Mouse (Mus musculus) hindbrain, embryonic 16.5 days (tissue): ENCODE data around the gene Col13a1. TPM values are rescaled to one million over a fixed set of nuclear protein-coding genes. Genes with fewer than 3 reads are reported as not detected.

Source experiments
- ATAC-seq: fragments of 200-750 bp; cut with Nextera tagmentation; 2 replicates; pipeline ENCODE4 v1.8.0; 2017; ENCODE audit warnings: moderate TSS enrichment, moderate library complexity
- H3K27ac ChIP-seq: fragments of 300-500 bp; sonication (generic); 2 replicates; pipeline ENCODE4 v1.5.1; 2014; ENCODE audit warnings: low read depth, mild to moderate bottlenecking, control low read depth, low read length, moderate library complexity
- H3K27me3 ChIP-seq: fragments of 300-500 bp; sonication (generic); replicated peaks from 2 replicates; pipeline ENCODE4 v1.6.1; 2014; ENCODE audit warnings: low read length; ENCODE audit not compliant: control insufficient read depth, insufficient read depth
- H3K36me3 ChIP-seq: fragments of 300-500 bp; sonication (generic); 2 replicates; pipeline ENCODE4 v1.6.1; 2014; ENCODE audit warnings: mild to moderate bottlenecking, low read length, moderate library complexity, mixed read lengths; ENCODE audit not compliant: control insufficient read depth, insufficient read depth
- H3K4me1 ChIP-seq: fragments of 300-500 bp; sonication (generic); 2 replicates; pipeline ENCODE4 v1.6.1; 2014; ENCODE audit warnings: low read depth, low read length; ENCODE audit not compliant: control insufficient read depth, insufficient read depth
- H3K4me2 ChIP-seq: fragments of 300-500 bp; sonication (generic); 2 replicates; pipeline ENCODE4 v1.6.1; 2014; ENCODE audit warnings: mild to moderate bottlenecking, low read length, control low read depth, moderate library complexity
- H3K4me3 ChIP-seq: fragments of 300-500 bp; sonication (generic); 2 replicates; pipeline ENCODE4 v1.5.1; 2014; ENCODE audit warnings: mild to moderate bottlenecking, low read length, control low read depth, moderate library complexity
- H3K9ac ChIP-seq: fragments of 300-500 bp; sonication (generic); 2 replicates; pipeline ENCODE4 v1.6.1; 2014; ENCODE audit warnings: low read depth, mild to moderate bottlenecking, control low read depth, low read length, moderate library complexity
- H3K9me3 ChIP-seq: fragments of 300-500 bp; sonication (generic); 2 replicates; pipeline ENCODE4 v1.6.1; 2014; ENCODE audit warnings: mild to moderate bottlenecking, low read length, moderate library complexity; ENCODE audit not compliant: control insufficient read depth
- WGBS: fragments of 180-500 bp; shearing (Covaris S2); extraction: QIAGEN DNeasy Blood & Tissue Kit; methylation state at CpG from one replicate; pipeline ENCODE4 v1.1.7; 2014; 5-methylcytosine and 5-hydroxymethylcytosine counted together
- polyA plus RNA-seq: library from polyadenylated mRNA; unstranded; fragments of >200 nt; fragmentation: Nextera tagmentation; extraction: Ambion mirVana; gene quantifications from 2 replicates; pipeline ENCODE4 v1.2.1, GENCODE M21; 2015

Col13a1 gene
- polyA plus RNA-seq, 1 experiment from 2014 or later = 2.4 TPM

DNA sequence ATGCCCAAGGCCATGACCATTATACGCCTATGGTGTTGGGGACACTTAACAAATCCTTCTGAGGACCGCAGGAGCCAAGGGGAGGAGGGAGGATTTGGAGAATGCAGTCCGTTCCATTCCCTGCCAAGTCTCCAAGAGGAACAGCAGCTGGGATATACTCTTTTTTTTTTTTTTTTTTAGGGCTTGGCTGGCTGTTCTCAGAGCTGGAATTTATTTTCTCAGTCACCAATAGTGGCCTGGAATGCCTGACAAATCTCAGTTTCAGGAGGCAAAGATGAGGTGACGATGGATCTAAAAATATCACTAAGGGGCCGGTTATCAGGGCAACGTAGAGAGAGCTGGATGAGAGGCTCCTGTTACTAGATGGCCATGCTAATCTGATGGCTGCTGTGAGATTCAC, 130.4 kb downstream of the Col13a1 start:
- ATAC-seq = no peak
- 80% methylated on average over 6 of the region's 6 CpGs for WGBS

DNA sequence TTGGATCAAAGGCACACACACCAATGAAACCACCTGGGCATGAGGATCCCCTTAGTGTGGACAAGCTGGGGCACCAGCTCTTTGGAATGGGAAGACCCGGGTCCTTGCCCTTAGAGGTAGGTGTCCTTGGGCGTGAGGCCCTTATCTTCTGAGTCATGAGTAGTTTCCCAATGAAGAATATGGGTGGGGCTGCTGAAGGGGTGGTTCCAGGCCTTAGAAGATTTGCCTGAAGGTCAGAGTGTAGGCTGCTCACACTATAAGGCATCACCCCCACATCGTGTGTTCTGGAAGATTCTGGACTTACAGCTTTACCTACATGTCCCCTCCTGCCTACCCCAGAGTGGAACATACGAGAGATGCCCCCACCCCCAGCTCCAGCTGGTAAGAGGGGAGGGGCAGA, 133.4 kb downstream of the Col13a1 start:
- Histone ChIP-seq H3K4me1 (no peaks in the 10 kb centered on the region), H3K27me3 (no peaks in the 10 kb centered on the region), H3K36me3 (no peaks in the 10 kb centered on the region), H3K9ac (no peak overlapping the region), H3K4me3 (no peak overlapping the region), H3K9me3 (no peaks in the 10 kb centered on the region; the same call in 1 of the 2 replicates), H3K4me2 (no peak overlapping the region), H3K27ac (no peak overlapping the region)
- ATAC-seq = no peak
- WGBS = 81% methylated on average over 4 of the region's 4 CpGs

More for the DNA sequence above, 130.4 kb downstream of the Col13a1 start:
- H3K9ac ChIP-seq = no peak overlapping the region
- no peaks in the 10 kb centered on the region; the same call in 1 of the 2 replicates for H3K9me3 ChIP-seq
- H3K27me3 ChIP-seq = no peaks in the 10 kb centered on the region
- H3K4me1 ChIP-seq = no peaks in the 10 kb centered on the region
- no peaks in the 10 kb centered on the region for H3K36me3 ChIP-seq
- no peak overlapping the region for H3K27ac ChIP-seq
- H3K4me3 ChIP-seq = no peak overlapping the region
- no peak overlapping the region for H3K4me2 ChIP-seq

DNA sequence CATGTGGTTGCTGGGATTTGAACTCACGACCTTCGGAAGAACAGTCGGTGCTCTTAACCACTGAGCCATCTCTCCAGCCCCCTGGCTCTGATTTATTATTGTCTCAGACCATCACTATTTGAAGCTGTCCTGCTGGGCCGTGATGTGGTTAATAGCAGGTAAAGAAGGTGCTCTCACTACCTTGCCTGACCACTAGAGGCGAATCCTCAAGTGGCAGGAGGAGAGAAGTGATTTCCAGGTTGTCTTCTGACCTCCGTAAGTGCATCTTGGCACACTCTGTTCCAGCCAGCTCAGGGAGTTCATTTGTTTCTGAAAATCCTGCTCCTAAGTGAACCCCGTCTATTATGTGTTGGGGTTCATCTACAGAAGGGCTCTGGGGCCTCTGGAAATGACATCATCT, 134.4 kb downstream of the Col13a1 start:
- Histone ChIP-seq H3K9ac (no peak overlapping the region), H3K27ac (no peak overlapping the region), H3K27me3 (no peaks in the 10 kb centered on the region), H3K9me3 (no peaks in the 10 kb centered on the region; the same call in 1 of the 2 replicates), H3K4me2 (no peak overlapping the region), H3K36me3 (no peaks in the 10 kb centered on the region), H3K4me1 (no peaks in the 10 kb centered on the region), H3K4me3 (no peak overlapping the region)
- 78% methylated on average over 7 of the region's 7 CpGs for WGBS
- ATAC-seq = no peak

DNA sequence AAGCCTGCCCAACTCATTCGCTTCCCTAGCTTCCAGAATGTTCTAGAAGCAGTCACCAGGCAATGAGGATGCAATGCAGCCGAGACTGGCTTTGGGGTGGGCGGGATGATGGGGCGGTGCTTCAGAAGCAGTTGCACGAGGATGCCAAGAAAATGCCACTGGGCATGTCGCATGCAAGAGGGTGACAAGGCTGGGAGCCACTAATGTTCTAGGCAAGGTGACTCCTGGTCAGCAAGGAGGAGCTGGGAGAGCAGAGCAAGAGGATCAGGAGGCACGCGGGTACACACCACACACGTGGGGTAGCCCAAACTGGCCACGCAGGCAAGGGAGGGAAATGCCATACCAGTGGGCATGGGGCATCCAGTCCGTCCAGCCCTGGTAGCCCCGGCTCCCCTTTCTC, 136.6 kb downstream of the Col13a1 start:
- Histone ChIP-seq H3K9ac (no peak overlapping the region), H3K36me3 (no peaks in the 10 kb centered on the region), H3K4me2 (no peak overlapping the region), H3K4me1 (peaks cover 3% of the 10 kb centered on the region), H3K27me3 (no peaks in the 10 kb centered on the region), H3K9me3 (no peaks in the 10 kb centered on the region), H3K4me3 (no peak overlapping the region), H3K27ac (no peak overlapping the region)
- ATAC-seq = no peak
- 86% methylated on average over 12 of the region's 12 CpGs for WGBS

DNA sequence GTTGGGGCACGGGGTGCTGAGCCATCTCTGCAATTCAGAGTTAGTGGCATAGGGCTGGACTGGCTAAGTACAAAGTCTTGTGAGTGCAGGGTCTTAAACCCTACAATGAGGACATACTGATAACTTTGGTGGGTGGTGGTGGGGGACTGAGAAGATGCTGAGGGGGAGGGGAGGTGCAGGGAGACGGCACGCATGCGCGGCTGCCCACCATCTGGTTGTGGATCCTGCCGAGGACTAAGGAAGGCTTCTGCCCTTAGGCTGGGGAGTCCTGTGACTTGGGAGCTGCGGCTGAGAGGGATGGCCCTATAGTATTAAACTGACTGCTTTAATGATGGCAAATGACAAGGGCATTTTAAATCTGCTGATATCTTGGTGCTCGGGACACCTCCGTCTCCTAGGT, 139.6 kb downstream of the Col13a1 start:
- Histone ChIP-seq H3K4me3 (no peak overlapping the region), H3K36me3 (no peaks in the 10 kb centered on the region), H3K27ac (no peak overlapping the region), H3K9ac (no peak overlapping the region), H3K4me1 (peaks cover 3% of the 10 kb centered on the region), H3K9me3 (no peaks in the 10 kb centered on the region), H3K27me3 (no peaks in the 10 kb centered on the region), H3K4me2 (no peak overlapping the region)
- 0 out of 2 replicates have a peak, but pooled peaks have one; percentile 9 for ATAC-seq
- WGBS = 68% methylated on average over 9 of the region's 9 CpGs

DNA sequence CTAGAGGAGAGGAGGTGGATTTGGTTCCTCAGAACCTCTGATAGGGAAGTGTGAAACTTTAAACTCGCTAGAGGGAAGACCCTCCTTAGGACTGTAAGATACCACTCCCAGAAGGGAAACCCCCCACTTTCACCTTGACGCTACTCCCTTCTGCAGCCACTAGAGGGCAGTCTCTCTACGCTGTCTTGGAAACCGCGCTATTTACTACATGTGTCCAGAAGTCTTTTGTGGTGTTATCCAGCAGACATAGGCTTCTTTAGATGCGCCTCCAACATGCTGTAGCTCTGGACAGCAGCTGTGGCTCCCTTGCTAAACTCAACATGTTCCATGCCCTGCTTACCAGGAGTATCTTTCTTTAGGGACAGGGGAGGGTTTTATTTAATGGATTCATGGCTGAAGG, 140.1 kb downstream of the Col13a1 start:
- 3% methylated on average over 6 of the region's 6 CpGs for WGBS
- no peaks in the 10 kb centered on the region for H3K27me3 ChIP-seq
- peaks cover 3% of the 10 kb centered on the region for H3K4me1 ChIP-seq
- 0 out of 2 replicates have a peak overlapping the region, but pooled peaks have one; percentile 13 for H3K9ac ChIP-seq
- no peaks in the 10 kb centered on the region for H3K36me3 ChIP-seq
- no peak overlapping the region for H3K4me2 ChIP-seq
- H3K9me3 ChIP-seq = no peaks in the 10 kb centered on the region
- peak; percentile 65 for ATAC-seq
- H3K27ac ChIP-seq = 0 out of 2 replicates have a peak overlapping the region, but pooled peaks have one; percentile 7
- no peak overlapping the region for H3K4me3 ChIP-seq

DNA sequence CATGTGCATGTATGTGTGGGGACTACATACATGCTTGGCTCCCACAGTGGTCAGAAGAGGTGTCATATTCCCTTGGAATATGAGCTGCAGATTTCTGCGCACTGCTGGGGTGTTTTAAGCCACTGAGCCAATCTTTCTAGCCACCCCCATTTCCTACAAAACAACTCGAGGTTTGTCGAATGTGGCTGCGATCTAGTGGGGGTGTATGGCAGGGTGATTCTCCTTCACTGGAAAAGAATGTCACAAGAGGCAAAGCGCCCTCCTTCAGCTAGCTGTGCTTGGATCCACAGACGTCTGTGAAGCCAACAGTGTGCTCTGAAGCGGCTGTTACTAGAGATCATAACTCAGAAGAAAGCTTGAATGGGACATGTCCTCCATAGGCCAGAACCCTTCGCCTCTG, 141.6 kb downstream of the Col13a1 start:
- no peak overlapping the region for H3K4me2 ChIP-seq
- peaks cover 3% of the 10 kb centered on the region for H3K4me1 ChIP-seq
- H3K4me3 ChIP-seq = no peak overlapping the region
- ATAC-seq = no peak
- 79% methylated on average over 8 of the region's 8 CpGs for WGBS
- no peak overlapping the region for H3K27ac ChIP-seq
- no peaks in the 10 kb centered on the region for H3K27me3 ChIP-seq
- no peaks in the 10 kb centered on the region for H3K36me3 ChIP-seq
- H3K9me3 ChIP-seq = no peaks in the 10 kb centered on the region
- H3K9ac ChIP-seq = no peak overlapping the region

DNA sequence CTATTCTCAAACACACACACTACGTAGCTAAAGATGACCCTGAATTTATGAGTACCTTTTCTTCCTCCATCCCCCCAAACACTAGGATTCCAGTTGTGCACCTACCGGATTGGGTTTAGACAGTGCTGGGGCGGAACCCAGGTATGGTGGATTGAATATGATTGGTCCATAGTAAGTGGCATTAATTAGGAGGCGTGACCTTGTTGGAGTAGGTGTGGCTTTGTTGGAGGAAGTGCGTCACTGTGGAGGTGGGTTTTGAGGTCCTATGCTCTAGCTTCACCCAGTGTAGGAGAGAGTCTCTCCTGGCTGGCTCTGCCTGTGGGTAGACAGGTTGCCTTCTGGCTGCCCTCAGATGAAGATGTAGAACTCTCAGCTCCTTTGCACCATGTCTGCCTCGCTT, 144.6 kb downstream of the Col13a1 start:
- Histone ChIP-seq H3K4me2 (no peak overlapping the region), H3K9ac (no peak overlapping the region), H3K27me3 (no peaks in the 10 kb centered on the region), H3K4me3 (no peak overlapping the region), H3K9me3 (no peaks in the 10 kb centered on the region), H3K4me1 (peaks cover 3% of the 10 kb centered on the region), H3K36me3 (no peaks in the 10 kb centered on the region), H3K27ac (no peak overlapping the region)
- no peak for ATAC-seq
- 94% methylated on average over 6 of the region's 6 CpGs for WGBS

DNA sequence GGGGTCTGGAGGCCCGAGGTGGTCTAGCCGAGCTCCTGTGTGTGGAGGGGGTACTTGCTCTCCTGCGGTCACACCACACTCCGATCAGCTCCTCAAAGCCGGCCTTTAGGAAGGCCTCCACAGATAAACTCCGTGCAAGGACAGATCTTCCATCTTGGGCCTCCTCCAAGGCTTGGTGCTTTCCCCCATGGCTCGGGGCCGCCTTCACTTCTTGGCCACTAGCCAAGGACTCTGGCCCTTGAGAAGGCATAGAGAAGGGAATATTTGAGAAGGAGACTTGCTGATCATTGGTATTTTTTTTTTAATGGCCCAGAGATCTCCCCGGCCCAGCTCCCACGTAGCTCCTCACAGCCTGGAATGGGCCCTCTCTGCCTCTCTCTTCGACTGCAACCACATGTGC, 146.2 kb downstream of the Col13a1 start:
- Histone ChIP-seq H3K27ac (no peak overlapping the region), H3K27me3 (no peaks in the 10 kb centered on the region), H3K9ac (no peak overlapping the region), H3K9me3 (no peaks in the 10 kb centered on the region), H3K4me2 (no peak overlapping the region), H3K4me1 (no peaks in the 10 kb centered on the region), H3K36me3 (no peaks in the 10 kb centered on the region), H3K4me3 (no peak overlapping the region)
- no peak for ATAC-seq
- 83% methylated on average over 11 of the region's 11 CpGs for WGBS

DNA sequence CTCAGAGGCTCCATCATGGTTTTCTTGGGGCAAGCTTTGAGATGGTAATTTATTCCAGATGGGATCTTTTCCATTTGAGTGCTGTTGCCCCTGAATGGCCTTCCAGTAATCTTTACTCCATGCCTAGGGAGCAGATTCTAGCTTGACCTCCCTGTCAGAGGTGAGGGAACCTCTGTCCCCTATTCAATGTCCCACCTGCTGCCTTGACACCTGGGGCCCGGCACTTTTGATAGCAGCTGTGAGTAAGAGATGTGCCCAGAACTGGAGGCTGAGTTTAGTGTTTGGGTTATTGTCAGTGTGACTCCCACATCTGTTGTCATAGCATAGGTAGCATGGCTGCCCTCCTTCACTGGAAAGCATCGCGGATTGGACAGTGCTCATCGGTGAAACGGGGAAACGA, 147.2 kb downstream of the Col13a1 start:
- Histone ChIP-seq H3K27ac (no peak overlapping the region), H3K36me3 (no peaks in the 10 kb centered on the region), H3K9ac (no peak overlapping the region), H3K4me2 (no peak overlapping the region), H3K9me3 (no peaks in the 10 kb centered on the region), H3K27me3 (no peaks in the 10 kb centered on the region), H3K4me3 (no peak overlapping the region), H3K4me1 (no peaks in the 10 kb centered on the region)
- 92% methylated on average over 6 of the region's 6 CpGs for WGBS
- no peak for ATAC-seq
